Mouse (Mus musculus): ENCODE data around the gene Nod2.

The Nod2 gene

DNA sequence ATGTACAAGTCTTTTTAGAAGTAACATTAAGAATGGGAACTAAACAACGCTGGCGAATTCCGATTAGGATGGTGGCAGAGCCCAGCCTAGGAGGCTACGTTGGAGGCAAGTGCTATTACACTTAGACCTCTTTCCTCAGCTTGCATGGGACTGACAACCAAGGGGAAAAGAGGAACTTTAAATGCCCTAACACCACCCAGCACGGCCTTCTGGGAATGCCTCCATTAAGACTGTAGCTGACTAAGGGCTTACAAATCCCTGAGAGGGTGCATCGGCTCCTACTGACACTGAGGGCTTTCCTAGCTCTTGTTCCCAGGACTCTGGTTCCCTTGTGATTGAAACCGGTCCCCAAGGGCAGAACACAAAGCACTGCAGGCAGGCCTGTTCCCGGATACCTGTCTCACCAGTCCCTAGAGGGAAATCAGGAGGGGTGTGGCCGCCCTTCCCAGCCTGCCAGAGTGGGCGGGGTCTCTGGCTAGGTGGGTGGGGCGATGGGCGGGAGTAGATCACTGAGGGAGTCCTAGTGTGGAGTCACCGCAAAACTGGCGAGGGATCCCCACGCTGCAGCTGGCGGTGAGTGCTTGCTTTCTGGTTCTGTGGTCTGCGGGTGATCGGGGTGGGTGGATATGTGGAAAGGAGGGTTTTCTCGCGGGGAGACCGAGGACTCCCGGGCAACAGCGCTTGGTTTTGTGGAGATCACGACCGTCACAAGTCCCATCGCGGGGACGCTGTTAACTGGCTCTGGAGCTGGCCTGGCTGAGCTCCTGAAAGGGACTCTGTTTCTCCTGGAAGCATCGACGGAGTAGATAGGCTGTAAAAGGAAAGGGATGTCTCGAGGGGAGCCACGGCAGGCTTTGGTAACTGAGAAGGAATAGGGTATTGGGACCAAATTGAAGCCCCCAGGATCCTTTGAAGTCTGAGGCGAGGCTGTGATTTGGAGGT is at the start of gene Nod2:
Nod2 (plus strand) TSS at position 479 of the 942 bp plus-strand sequence.
- DNase-seq (ENCODE audit: low spot score): no peak

DNA sequence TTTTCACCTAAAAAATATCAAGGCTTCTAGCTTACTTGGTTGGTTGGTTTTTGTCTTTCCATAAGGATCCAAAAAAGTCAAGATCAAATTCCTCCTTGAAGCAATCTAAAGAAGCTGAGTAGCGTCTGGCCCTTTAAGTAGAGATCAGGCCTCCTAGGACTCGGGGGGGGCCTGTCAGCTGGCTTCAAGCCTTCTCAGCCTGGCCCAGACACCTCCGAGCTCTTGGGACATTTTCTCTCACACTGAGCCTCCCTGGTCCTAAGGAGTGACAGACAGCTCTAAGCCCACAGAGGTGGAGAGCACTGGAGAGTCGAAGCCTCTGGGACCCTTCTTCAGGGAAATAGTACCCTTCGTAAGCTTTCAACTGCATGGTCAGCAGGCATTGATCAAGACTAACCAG is 48.5 kb upstream of the Nod2 start:
- DNase-seq (ENCODE audit: low spot score): no peak

DNA sequence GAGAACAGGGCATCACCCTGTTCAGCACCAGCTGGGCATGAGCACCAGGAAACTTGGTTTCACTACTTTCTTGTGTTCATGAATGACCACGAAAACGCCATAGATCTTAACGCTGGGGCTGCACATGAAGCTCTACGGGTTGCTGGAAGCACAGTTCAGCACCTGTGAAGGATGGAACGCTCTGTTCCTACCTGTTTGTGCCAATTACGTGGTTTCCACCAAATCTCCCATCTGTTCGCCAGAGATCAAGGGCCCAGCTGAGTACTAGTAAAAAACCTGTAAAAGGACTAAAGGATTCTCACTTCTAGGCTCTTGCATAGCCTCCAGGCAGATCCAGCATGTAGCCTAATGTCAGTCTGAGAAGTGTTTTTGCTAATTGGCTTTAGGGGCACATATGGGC is 47.6 kb upstream of the Nod2 start:
- DNase-seq (ENCODE audit: low spot score): no peak

- no peak for DNase-seq (ENCODE audit: low spot score)
Measured at GRCm38 (mm10) chr8:88603446-88603989, 43.6 kb upstream of the Nod2 start.

- DNase-seq (ENCODE audit: low spot score): no peak
Measured at GRCm38 (mm10) chr8:88604065-88605038, 42.8 kb upstream of the Nod2 start.

DNA sequence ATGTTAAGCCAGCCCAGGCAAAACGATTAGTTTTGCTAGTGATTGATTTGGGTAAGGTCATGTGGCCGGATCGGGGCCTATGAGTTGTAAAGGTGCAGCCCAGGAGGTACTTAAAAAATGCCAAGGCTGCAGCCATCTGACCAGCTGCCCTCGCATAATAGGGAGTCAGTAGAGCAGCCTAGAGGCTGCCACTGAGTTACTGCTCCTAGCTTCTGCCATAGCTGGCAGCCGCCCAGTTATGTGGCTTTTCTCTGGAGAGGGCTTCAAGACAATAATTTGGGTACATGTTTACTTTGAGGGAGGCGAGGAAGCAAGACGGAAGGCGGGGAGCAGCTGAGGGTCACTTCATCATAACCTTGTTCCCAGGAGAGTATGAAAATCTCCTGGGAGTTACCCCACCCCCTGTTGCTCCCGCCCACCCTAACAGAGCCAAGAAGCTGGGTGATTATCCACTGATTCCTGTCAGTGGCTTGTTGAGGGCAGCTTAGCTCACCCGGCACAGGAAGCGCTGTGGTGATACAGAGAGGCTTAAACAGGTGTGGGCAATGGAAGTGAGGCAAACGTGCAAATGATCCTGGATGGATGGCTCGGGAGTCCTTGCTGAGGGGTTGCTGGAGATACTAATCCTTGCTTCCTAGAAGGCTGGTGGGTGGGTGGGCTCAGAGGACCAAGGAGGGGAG is 41.6 kb upstream of the Nod2 start:
- DNase-seq (ENCODE audit: low spot score): no peak

DNA sequence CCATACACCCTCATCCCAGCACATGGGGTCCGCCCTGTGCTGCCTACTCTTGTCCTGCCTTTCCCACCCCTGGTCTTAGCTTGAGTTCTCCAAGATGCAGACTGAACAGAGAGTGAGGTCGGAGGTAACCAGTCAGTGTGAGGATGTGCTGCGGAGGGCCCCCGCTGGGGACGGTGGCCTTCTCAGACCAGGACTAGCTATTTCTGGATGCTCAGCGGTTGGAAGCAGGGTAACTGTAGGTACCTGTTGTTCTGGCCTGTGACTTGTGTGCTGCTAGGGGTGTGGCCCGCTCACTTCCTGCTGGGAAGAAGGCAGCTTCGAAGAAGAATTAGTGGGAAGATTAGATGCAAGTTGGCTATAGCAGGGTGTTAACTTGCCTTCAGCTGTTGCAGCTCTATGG is 38.1 kb upstream of the Nod2 start:
- no peak for DNase-seq (ENCODE audit: low spot score)

DNA sequence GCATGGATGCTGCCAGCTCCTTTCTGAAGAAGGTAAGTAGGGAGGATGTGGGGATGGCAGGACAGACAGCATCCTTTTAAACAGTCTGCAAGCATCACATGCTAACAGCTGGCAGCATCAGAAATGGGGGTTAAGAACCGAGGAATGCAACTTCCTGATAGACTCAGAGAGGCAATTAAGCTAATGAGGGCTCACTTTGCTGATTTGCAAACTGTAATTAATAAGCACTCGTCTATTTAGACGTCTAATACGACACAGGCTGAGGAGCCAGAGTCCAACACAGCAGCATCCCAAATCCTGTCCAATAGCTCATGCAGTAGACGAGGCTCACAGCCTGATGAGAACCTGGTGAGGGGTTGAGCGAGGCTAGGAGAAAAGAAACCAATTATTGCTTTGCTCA is 36.8 kb upstream of the Nod2 start:
- DNase-seq (ENCODE audit: low spot score): no peak

DNA sequence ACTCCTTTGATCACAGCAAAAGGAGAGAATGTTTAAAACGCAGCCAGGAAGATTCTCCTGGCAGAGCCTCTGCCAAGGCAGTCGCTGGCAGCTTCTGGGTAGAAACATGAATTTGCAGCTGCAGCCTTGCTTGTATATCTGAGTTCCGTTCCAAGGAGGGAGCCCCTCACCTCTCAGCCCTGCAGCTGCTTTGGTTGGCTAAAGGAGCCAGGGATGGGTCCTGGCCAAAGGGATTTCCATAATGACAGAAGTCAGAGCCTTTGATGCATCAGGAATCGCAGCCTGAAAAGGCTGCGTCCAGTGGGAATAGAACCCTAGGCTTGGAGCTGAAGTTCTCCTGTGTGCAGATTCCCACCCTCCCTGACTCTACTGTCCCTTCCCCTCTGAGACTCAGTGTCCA is 32.1 kb upstream of the Nod2 start:
- no peak for DNase-seq (ENCODE audit: low spot score)

DNA sequence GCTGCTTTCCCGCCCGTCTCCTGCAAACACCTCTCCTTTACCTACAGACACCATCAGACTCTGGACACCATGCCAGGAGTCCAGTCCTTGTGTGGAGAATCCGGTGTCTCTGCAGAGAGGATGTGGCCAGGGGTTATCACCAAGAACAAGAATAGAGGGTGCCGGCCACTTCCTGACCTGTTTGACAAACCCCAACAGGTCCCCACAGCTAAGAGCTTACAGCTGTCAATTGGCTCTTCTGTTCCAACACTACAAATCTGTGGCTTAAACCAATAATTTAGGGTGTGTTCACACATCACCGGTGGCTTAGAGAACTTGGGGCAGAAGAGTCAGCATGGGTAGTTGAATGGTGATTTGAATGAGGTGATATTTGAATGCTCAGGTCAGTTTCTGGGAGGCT is 28.5 kb upstream of the Nod2 start:
- DNase-seq (ENCODE audit: low spot score): no peak

DNA sequence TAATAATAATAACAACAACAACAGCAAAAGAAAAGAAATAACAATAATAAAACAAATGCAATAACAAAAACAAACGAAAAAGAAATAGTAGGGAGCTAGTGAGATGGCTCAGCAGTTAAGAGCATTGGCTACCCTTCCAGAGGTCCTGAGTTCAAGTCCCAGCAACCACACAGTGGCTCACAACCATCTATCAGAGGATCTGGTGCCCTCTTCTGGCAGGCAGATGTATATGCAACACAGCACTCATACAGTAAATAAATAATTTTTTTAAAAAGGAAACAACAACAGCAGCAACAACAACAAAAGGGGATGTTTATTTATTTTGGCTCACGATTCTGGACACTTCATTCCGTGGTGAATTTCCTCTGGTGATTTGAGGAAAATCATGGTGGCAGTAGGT is 27.6 kb upstream of the Nod2 start:
- no peak for DNase-seq (ENCODE audit: low spot score)

- no peak for DNase-seq (ENCODE audit: low spot score)
Measured at GRCm38 (mm10) chr8:88620931-88621330, 26.2 kb upstream of the Nod2 start.

DNA sequence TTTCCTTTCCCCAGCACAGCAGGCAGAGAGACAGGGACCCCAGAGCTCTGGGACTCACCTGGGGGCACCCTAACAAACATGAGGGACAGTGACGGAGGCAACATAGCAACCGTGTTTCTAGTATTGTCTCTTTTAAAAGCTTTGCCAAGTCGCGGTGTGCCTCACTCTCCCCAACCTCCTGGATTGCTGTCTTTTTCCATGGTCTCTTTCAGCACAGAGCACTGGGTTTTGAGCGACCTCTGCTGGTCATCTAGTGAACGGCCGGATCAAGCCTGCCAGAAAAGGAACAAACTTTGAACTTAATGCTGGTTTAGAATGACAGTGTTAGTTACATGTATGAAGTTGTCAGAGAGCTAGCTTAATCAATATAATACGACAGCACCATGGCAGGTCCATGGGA is 25.7 kb upstream of the Nod2 start:
- DNase-seq (ENCODE audit: low spot score): peak; percentile 57

- DNase-seq (ENCODE audit: low spot score): no peak
Measured at GRCm38 (mm10) chr8:88623351-88623750, 23.8 kb upstream of the Nod2 start.

DNA sequence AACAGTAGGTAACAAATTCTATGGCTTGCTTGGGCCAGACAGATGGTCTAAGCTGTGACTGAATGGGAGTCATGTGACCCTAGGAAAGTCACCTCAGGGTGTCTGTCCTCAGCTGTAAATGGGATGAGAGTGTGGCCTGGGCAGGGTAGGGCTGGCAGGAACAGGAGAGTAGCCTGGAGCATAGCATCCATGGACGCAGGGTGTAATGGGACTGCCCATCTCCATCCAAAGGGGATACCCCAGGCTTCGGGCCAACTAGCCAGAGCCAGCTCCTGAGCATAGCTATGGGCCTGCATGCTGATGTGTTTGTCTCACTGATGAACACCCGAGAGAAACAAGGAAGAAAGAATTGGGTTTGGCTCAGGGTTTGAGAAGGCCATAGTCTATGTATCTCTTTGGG is 22.8 kb upstream of the Nod2 start:
- DNase-seq (ENCODE audit: low spot score): no peak

DNA sequence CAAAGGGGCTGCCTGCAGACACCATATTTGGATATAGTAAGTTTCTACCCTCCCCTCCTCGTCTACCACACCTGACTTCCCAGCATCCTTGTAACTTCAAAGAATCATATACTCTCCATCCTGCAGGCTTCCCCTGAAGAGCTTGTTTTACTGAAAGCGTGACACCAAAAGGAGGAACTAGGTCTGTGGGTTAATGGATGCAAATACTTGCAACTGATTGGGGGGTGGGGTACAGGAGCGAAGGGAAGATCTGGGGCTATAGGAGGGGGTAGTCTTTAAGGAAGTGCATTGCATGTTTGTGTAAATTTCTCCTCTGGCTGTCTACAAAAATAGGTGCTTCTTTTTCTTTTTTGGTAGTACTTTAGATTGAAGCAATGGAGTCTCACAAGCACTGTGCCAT is 20.7 kb upstream of the Nod2 start:
- DNase-seq (ENCODE audit: low spot score): no peak

- DNase-seq (ENCODE audit: low spot score): no peak
Measured at GRCm38 (mm10) chr8:88626940-88627264, 20.2 kb upstream of the Nod2 start.

GRCm38 (mm10) chr8:88627265-88627991 is 19.7 kb upstream of the Nod2 start:
- peak; percentile 76 for DNase-seq (ENCODE audit: low spot score)

- no peak for DNase-seq (ENCODE audit: low spot score)
Measured at GRCm38 (mm10) chr8:88628001-88628774, 18.9 kb upstream of the Nod2 start.

GRCm38 (mm10) chr8:88630225-88630624 is 16.9 kb upstream of the Nod2 start:
- DNase-seq (ENCODE audit: low spot score): no peak

DNA sequence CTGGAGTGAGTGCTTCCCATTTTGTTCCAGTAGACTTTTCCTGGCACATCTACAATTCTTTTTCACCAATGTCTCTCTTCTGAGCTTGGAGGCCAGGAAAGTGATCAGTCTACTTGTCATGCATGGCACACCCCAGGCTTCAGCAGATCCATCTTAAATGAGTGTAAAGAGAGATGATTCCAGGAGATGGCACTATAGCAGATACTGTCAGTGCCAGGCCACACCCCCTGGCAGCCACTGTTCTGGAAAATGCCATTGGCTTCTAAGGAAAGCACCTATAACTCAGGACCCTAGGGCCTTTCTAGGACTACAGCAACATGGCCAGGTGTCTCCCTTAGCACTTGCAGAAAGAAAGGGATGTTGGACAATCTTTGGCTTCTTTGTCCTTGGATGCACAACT is 16.0 kb upstream of the Nod2 start:
- no peak for DNase-seq (ENCODE audit: low spot score)

Measured in left cerebral cortex, adult 11 months (tissue).